Mouse (Mus musculus) erythroblast, embryonic 14.5 days (primary cell): ENCODE results near the gene Nfkbib.

Source experiments
- GATA1 ChIP-seq: IDR thresholded peaks from 2 replicates; pipeline ENCODE4 v1.6.1; 2012; ENCODE audit warnings: low read length, inconsistent platforms, mixed read lengths
- TAL1 ChIP-seq: IDR thresholded peaks from 3 replicates; pipeline ENCODE4 v1.6.1; 2012; ENCODE audit warnings: low read length, inconsistent platforms, mixed read lengths

- TF ChIP-seq GATA1 (no peak), TAL1 (no peak)
Observed at GRCm38 (mm10) chr7:28815230-28815629, 47.9 kb upstream of the Nfkbib start.
